Mouse (Mus musculus) kidney, postnatal 14 days (tissue): Measurements from ENCODE around the gene Ccser1.
A peak's percentile ranks its signal among the peaks of the same experiment; 100 is the strongest.
"Not testable (repeated sequence)": the region's sequence is repeated elsewhere in the genome, so short reads cannot be mapped to it uniquely, and the experiment has no call there.

Experiments
- DNase-seq: peaks from one replicate; pipeline ENCODE4 v3.0.0; 2022; ENCODE audit warnings: mixed read lengths

The Ccser1 gene

DNA sequence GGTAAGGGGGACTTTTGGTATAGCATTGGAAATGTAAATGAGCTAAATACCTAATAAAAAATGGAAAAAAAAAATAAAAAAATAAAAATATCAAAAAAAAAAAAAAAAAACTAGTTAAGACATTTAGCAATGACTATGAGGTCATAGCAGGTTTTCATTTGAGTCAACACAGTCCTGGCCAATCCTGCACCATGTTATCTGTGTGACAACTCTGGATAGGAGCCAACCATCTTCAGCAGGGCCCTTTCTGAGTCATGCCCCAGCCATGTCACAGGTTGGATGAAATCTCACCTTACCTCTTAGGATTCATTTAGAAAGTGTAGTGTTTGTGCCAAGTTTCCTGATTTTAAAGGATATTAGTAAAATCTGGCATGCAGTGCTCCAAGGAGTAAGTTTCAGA lies 45.2 kb downstream of the Ccser1 start:
- DNase-seq: no peak

DNA sequence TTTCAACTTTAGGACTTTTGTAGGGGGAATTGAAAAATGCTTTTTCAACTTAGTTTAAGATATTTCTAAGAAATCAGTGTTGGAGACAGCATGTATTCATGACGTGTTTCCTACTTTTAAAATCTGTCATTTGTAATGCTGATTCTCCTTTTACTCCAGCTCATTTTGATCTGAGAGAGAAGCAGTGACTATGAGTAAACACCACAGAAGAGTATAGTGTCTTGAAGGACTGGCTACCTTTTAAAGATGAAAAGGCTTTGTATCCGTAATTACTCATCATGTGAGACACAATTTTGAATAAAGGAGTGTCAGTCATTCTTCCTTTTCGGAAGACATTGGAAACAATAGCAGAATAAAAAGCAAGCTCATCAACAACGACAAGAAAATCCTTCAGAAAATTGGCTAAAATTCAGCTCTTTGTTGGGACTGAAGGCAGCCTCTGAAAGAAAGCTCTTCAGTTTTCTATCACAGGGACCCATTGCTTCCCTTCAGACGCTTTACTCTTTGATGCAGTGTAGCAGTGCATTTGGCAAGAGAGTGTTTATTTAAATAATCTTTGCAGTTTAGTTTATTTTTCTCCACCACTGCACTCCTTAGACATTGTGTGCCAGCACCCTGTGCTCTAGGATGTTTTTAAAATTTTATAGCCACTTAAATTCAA lies 50.1 kb downstream of the Ccser1 start:
- no peak for DNase-seq

DNA sequence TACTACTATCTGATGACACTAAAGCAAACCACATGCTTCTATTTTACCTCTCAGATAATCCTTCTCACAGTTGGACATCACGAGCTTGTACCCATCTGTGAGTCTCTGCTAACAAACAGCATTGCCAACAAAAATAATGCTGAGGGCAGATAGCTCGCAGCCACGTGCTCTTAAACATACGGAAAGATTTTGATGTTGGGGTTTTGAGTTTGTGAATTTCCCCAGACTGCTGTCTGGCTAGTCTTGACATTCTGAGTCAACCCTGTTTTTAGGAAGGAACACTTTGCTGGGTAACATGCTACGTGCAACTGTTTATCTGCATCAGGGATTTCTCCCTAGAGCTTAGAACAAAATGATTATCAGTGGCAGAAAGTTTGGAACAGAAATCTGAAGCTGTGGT lies 52.9 kb downstream of the Ccser1 start:
- DNase-seq: no peak

DNA sequence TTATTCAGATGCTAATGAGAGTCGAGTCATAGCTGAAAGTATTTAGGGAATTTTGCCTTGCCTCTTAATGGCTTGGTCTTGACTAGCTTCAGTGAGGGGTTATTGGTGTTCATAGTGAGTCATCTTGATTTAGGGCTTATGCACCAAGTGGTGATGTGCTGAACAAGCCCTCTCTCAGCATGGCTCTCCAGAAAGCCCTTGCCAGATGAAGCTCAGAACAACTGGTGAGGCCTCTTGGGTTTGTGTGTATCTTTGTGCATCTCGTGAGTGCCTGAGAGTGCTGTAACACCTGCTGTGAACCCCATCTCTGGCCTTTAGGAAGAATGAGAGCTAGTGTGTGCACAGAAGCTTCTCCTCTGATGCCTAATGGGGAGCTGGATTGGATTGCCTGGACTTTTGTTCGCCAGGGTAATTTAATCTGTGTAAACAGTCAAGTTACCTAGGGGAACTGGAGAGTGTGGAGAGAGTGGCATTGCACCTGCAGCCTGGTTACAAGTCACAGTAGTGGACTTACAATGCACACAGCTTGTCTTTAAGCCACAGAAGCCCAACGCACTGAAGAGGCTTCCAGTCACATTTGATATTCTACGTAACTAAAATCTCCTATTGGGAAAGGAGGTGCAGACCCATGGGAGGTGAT lies 53.5 kb downstream of the Ccser1 start:
- DNase-seq: no peak

DNA sequence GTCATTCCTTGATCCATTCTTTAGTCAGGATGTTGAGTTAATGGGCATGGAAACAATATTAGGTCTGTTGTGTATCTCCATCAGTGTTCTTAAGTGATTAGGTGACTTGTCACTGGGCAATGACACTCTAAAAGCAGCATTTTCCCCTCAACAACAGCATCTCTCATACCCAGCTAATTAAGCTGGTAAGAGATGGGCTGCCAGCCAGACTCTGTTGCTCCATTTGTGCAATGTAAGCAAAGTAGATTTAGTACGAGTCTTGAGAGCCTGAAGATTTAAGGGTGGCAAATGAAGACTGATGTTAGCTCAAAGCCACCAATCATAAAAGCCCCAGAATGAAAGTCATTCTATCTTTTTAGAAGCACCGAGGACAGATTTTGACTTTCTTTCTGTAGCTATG lies 60.5 kb downstream of the Ccser1 start:
- no peak for DNase-seq

DNA sequence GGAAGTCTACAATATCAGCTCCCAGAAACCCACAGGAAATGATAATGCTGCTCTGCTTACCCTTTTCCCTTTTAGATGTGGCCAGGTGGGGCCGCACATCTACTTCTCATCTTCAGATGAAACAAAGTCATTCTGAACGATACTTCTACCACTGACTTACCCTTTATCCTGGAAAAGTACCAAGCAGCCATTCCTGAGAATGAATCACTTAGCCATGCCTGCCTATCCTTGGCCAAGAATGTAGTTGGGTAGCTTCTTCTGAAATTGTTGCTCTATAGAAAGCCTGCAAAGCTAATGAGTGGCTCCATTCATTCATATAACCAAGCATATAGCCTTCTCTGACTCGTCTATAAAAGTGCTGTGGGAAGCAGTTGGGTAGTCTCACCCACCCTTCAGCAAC lies 62.4 kb downstream of the Ccser1 start:
- no peak for DNase-seq

DNA sequence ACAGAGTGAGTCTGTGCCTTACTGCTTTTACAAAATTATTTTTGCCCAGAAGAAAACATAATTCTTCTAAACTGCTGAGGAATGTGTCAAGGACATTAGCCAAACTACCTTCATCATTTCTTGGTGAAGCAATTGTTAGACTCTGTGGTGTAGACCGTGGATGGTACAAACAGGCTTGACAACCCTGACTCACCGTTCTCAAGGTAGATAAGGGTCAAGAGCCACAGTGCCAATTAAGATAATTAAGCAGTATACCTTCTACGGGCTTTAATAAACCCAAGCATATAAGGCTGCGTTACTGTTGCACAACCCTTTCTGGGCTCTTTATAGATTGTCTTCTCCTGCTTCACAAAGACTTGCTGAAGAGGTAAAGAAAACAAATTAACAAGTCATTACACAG lies 66.4 kb downstream of the Ccser1 start:
- DNase-seq: no peak

DNA sequence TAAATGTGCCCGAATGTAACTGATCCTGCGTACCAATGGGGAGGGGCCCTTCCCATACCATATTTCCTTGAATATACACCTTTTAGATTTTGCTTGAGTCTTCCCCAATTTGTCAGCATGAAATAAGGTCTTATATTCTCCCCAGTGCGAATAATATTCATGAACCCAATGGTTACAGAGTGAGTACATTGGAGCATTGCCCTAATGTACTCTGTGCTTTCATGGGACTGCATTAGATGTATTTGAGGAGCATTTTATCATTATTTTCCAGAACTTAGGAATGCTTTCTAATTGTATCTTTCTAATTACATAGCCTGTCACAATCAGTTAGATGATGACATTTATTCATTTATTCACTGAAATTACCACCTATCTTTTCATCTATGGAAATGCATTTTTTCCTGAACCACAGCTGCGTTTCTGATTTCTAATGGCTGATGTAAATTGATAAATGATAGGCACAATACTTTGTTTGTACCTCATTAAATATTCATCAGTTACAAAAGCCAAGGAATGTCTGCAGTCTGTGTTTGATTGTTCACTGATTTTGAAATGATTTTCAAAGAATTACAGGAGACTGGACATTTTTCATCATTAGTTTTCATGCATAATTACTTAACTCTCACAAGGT lies 67.8 kb downstream of the Ccser1 start:
- DNase-seq: no peak

DNA sequence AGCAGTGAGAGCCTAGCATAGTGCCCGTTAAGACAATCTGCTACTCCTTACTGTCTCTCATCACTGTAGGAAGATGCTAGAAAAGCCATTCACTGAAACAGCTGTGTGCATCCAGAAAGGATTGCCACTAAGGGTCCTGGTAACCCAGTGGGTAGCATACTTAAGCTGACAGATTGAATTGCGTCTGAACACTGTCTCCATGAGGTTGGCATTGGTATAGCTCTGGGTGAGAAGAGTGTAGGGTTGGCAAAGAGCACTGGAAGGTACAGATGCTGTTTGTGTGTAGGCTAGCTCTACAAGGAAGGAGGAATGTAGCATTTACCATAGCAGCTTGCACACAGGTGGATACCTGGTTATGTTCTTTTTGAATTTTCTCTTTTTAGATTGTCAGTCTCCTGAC lies 68.6 kb downstream of the Ccser1 start:
- no peak for DNase-seq

DNA sequence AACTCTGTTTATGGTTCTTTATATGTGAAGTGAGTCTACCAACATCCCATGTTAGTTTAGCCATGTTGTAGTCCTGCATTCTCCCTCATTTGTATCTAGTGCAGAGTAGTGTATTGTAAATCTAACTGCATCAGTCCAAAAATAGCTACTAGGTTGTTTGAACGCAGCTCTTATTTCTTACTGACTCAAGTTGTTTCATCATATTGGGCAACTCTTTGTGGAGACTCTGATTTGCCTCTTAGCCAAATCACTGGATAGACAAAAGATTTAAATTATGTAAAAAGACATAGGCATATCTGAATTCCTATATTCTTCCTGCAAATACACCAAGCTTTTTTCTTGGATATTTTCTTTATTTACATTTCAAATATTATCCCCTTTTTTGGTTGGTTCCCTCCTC lies 71.1 kb downstream of the Ccser1 start:
- no peak for DNase-seq

DNA sequence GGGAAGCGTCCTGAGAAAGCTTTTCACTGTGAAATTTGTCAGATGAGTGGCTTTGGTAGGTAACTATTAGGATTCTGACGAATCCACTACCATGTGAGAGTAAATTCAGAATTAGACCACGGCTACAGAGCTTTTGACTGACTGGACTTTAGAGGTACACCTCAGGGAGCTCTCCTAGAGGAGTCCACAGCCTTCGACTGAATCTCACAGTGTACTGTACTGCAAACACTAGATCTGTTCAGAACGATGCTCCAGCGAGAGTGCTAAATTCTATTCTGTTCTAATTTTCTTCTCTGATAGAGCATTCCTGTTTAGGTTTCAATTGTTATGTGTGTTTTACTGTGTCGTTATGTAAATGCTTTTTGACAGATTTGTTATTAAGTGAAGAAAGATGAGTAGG lies 72.8 kb downstream of the Ccser1 start:
- no peak for DNase-seq

DNA sequence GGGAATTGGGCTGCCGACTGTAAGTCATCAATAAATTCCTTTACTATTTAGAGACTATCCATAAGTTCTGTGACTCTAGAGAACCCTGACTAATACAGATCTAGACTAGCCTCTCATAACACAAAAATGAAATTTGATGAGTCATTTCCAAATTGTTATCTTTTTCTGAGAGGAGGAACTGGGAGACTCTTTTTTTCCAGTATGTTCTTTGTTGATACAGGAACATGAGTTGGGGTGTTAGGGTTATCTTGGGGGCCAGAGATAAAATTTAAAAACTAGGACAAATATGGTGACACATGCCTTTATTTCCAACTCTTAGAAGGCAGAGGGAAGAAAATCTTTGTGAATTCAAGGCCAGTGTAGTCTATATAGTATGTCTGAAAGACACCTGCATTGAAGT lies 75.8 kb downstream of the Ccser1 start:
- not testable (repeated sequence) for DNase-seq

DNA sequence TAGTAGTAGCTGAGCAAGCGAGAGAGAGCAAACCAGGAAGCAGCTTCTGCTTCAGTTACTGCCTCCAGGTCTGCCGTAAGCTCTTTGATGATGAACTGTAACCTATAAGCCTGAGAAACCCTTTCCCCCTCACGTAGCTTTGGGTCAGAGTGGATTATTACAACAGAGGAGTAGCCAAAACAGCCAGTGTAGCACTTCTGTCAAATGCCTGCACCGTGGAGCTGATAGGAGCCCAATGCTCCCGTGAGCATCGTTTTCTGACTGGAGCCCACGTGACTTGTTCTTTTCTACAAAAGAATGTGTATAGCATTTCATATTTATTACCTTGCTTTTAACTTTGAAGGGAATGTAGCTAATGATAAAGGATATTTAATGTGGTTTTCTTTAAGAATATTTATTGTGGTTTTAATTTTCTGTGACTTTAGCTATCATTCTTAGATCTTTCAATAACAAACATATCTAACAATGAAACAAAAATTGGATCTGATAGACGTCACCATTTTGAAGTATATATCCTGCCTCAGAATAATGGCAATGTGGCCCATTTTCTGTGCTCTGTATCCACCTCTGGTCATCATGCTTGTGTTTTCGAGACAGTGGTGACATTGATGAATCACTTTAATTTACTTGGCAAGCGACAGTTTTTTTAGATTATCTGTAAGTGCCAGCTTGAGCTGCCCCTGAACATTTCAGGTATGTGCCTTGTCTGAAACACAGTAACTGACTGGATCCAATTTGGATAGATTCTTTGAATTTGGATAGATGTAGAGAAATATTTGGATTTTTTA lies 78.9 kb downstream of the Ccser1 start:
- DNase-seq: no peak

DNA sequence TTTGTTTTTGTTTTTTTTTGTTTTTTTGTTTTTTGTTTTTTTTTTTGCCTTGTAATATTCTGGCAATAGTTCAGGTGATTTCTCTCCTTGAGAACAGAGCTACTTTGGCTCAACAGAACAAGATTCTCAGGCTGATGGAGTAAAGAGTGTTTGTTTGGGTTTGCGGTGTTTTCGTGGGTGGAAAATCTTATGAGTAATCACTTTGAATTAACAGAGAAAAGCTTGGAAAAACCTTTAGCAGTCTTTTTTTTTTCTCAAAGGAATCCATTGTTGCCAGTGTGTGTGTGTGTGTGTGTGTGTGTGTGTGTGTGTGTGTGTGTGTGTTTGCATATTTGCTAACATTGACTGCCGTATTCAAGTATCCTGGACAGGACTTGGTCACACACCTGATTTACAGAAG lies 81.3 kb downstream of the Ccser1 start:
- DNase-seq: no peak

DNA sequence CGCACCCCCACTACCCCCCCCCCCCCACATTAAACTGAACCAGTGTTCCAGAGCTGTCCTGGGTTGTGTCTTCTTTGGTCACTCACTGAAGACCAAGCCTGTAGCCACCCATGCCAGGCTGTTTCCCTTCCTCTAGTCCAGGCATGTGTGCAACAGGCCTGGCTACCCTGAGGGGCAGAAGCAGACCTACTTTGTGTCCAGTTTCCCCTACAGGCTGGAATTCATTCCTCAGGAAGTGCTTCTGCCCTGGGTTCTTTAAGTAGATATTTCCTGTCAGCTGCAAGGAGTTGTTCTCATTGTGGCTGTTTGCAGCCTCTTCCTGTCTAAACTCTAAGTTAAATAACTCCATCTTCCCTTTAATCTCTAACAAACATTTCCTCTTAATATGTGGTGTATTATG lies 82.3 kb downstream of the Ccser1 start:
- DNase-seq: no peak

DNA sequence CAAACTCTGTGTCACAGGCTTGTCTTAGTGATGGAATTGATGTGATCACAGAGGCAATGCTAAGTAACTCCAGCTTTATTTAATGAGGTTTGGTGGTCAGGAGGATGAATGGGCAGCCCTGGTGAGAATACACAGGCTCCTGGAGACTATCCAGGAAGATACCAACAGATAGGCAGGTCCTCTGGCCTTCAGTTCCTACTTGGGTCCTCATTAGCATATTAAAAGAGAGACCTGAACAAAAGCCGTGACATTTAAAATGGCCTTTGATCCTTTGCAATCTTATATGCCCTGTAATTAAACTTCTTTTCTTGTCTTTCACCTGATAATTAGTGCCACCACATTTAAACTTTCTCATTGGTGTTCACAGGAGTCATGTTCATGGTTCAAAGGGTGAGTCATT lies 83.2 kb downstream of the Ccser1 start:
- DNase-seq: no peak

DNA sequence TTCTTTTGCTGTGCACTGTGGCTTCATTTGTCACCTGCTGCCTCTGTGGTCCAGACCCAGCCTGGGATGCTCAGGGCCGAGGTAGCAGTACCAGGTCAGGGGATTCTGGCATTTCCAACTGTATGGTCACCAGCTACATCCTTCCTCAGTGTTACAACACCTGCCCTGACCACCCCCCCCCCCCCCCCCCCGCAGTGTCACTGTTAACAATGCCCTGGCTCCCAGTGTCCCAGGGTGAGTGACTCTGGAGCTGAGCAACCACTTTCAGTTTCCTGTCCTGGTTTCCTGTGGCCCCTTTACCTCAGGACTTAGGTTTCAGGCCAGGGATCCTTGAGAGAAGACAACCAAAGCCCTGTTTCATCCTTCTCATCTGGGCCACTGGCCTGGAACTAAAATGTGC lies 90.9 kb downstream of the Ccser1 start:
- no peak for DNase-seq

DNA sequence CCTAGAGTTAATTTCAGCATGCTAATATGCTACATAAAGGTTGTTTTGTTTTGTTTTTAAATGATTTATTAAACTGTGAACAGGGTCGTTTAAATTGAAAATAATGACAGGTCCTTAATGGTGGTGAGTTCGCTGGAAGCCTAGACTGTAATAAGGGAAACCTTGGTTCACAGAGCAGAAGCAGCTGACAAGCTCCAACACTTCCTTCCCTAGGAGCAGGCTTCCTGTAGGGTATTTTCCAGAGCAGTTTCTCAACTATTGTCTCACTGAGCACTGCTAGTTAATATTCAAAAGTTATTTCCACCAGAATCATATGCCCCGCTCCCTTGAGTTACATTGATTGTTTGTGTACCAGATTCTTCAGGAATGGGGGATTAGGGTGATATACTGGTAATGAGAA lies 93.3 kb downstream of the Ccser1 start:
- no peak for DNase-seq

DNA sequence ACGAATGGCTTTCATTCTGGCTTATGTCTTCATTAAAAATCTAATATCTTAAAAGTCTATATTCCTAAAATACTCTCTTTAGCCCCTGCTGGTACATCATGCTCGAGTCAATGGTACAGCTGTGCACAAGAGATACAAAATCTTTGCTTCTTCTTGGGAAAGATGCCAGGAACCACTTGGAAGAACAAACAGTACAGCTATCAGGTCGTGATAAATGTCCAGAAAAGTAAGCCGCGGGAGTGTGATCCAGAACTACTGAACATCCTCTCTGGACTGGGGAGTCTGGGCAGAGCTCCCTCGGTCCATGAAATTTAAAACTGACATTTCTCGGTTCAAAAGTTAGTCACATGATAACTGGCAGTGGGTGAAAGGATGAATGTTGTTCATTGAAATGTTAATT lies 99.4 kb downstream of the Ccser1 start:
- peak; percentile 19 for DNase-seq

DNA sequence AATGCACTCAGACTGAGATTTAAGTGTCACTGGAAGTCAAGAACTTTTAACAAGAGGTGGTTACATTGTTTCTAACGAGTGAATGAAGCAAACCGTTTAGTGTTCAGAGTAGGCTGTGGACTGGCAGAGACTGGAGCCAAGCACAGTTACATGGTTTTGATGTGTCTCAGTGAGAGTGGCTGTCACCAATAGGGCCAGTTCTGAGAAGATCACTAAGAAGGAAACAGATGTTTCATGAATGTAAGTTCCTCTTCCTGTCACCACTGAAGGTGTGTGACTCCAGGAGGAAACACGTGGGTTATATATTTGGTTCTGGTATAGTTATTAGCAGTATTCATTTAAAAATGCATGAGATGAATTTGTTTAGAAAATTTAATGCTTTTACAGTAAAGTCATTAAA lies 112.8 kb downstream of the Ccser1 start:
- DNase-seq: no peak

DNA sequence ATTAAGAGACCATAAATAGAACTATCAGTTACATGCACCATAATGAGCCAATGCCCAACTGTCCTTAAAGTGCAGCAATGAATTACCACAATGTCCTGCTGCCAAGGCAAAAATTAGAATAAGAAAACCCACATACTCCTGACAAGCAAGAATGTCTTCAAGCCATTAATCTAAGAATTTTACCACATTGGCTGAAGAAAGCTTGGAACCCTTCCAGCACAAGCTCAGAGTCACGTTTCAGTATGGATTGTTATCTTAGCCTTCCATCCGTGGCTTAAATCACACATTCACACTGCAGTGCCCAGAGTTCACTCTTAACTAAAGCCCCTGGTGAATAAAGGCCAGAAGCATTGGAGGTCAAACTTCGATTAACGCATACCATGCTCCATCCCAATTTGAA lies 115.4 kb downstream of the Ccser1 start:
- DNase-seq: peak; percentile 43

DNA sequence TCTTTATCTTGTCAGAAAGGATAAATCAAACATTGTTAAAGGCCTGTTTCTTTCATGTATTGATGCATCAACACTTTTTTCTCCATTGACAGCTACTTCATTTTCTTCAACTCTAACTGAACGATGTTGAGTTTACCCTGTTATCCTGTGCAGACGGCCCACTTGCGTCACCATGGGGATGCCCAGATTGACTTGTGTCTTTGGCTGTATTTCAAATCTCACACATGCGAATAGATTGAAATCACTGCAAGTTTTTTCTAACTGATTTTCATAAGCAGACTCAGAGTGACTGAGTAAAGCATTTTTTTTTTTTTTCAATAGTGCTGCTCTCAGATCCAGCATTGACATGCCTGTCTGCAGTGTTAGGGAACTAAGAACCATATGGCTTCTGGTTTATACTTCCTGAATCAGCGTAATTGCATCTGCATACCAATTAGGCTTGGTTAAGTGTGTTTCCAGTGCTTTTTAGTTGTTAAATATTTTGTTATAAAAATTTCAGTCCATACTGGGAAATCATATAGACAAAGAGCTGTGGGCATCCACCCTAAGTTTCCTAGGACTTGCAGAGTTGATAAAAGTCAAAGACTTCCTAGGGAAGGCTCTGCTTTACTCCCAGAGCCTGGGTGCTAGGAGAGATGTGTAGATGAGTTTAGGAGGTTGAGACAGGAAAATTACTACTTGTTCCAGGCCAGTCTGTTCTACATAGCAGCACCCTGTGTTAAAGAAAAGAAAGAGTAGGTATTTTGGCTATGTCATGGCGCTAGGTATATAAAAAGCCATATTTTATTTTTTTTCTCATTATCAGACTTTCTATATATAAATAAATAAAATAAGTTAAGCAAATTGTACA lies 116.3 kb downstream of the Ccser1 start:
- DNase-seq: no peak

DNA sequence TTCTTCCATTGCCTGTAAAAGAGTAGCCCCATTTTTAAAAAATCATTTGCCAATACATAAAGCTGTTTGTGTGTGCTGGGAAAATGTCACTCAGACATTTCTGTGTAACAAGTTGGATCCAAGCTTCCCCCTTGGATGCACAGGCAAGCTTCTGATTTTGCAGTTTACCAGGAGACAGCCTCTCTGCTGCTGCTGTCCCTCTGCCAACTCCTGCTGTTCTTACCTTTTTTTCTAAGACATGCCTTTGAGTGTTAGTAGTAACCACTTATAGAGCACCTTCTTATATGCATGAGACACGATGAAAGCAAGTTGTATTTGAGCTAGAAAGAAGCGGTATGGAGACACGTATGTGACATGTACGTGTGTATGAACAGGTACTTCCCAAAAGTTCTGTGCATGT lies 120.3 kb downstream of the Ccser1 start:
- no peak for DNase-seq
